ENCODE assay signal across 8 mouse cellular contexts in genomic region chr1:133024426-133024825, GRCm38 (mm10). TPM values are rescaled to one million over a fixed set of nuclear protein-coding genes. Genes with fewer than 3 reads are reported as not detected.
DNase-seq lines count a peak whose midpoint lies in the region; ATAC-seq and TF ChIP-seq lines count a peak whose summit lies in the region.

No protein-coding gene starts in this region.

- intact Hi-C loops in heart, postnatal 25 days (cut with DNase I): no loop called here
- intact Hi-C loops in left cerebral cortex, postnatal 4 days (cut with DNase I): no loop called here

- no peak for DNase-seq in heart, postnatal 25 days (ENCODE audit: low spot score)
- no peak for DNase-seq in heart, postnatal 0 days (ENCODE audit: low spot score)
- DNase-seq in midbrain, embryonic 10.5 days (ENCODE audit: low spot score): no peak
- DNase-seq in left cerebral cortex, postnatal 4 days: no peak
- DNase-seq in retina, postnatal 1 day: no peak

- no peaks in the 10 kb centered on the region for H3K27me3 ChIP-seq in heart, embryonic 12.5 days (replicated peaks)
- H3K27me3 ChIP-seq in E14TG2a.4 (ENCODE audit: insufficient read depth, low read length): no peaks in the 10 kb centered on the region
- no peaks in the 10 kb centered on the region for H3K27me3 ChIP-seq in heart, postnatal 0 days (ENCODE audit: control insufficient read depth, insufficient read depth, low read length)
- no peaks in the 10 kb centered on the region for H3K27me3 ChIP-seq in midbrain, embryonic 10.5 days (ENCODE audit: low read depth, poor library complexity, severe bottlenecking)

- no peak for ATAC-seq in heart, embryonic 12.5 days (ENCODE audit: insufficient number of reproducible peaks, low FRiP score)
- ATAC-seq in heart, postnatal 0 days (ENCODE audit: insufficient read depth, low read depth): no peak
- ATAC-seq in inflammation-experienced regulatory T-cells, adult 6 months: no peak

- H3K9ac ChIP-seq in heart, embryonic 12.5 days: peak overlapping the region; percentile 94
- H3K9ac ChIP-seq in heart, postnatal 0 days (replicated peaks; ENCODE audit: low read depth, low read length): peak overlapping the region; percentile 96

- TF ChIP-seq EP300 in heart, postnatal 0 days (IDR thresholded peaks at IDR 0.05; ENCODE audit: low read depth): no peak

- WGBS in heart, embryonic 12.5 days: 33% methylated on average over 7 of the region's 7 CpGs
- WGBS in heart, postnatal 0 days: 25% methylated on average over 7 of the region's 7 CpGs
- 48% methylated on average over 7 of the region's 7 CpGs for WGBS in midbrain, embryonic 10.5 days

- peak overlapping the region; percentile 83 for H3K4me2 ChIP-seq in heart, embryonic 12.5 days
- H3K4me2 ChIP-seq in heart, postnatal 0 days (ENCODE audit: low read depth, low read length): peak overlapping the region; percentile 72

- peaks cover 16% of the 10 kb centered on the region for H3K4me1 ChIP-seq in heart, embryonic 12.5 days (replicated peaks)
- H3K4me1 ChIP-seq in E14TG2a.4 (replicated peaks; ENCODE audit: low read depth, low read length): peaks cover 65% of the 10 kb centered on the region
- peaks cover 7% of the 10 kb centered on the region; the same call in 1 of the 2 replicates for H3K4me1 ChIP-seq in heart, postnatal 0 days (ENCODE audit: control insufficient read depth, insufficient read depth)
- H3K4me1 ChIP-seq in midbrain, embryonic 10.5 days: peaks cover 15% of the 10 kb centered on the region

- H3K9me3 ChIP-seq in heart, embryonic 12.5 days (replicated peaks): no peaks in the 10 kb centered on the region
- no peaks in the 10 kb centered on the region for H3K9me3 ChIP-seq in E14TG2a.4 (ENCODE audit: low read length)
- no peaks in the 10 kb centered on the region for H3K9me3 ChIP-seq in heart, postnatal 0 days (replicated peaks; ENCODE audit: control insufficient read depth, low read length)
- H3K9me3 ChIP-seq in midbrain, embryonic 10.5 days (replicated peaks): no peaks in the 10 kb centered on the region

- peaks cover 3% of the 10 kb centered on the region; the same call in 1 of the 2 replicates for H3K36me3 ChIP-seq in heart, embryonic 12.5 days
- H3K36me3 ChIP-seq in E14TG2a.4 (ENCODE audit: insufficient read depth, low read length): peaks cover 4% of the 10 kb centered on the region
- H3K36me3 ChIP-seq in heart, postnatal 0 days (replicated peaks; ENCODE audit: control insufficient read depth, insufficient read depth, low read length): no peaks in the 10 kb centered on the region
- peaks cover 19% of the 10 kb centered on the region for H3K36me3 ChIP-seq in midbrain, embryonic 10.5 days

- H3K27ac ChIP-seq in heart, embryonic 12.5 days (ENCODE audit: poor library complexity, severe bottlenecking): no peak overlapping the region
- peak overlapping the region; percentile 92 for H3K27ac ChIP-seq in heart, postnatal 0 days (ENCODE audit: low read depth)
- H3K27ac ChIP-seq in midbrain, embryonic 10.5 days (replicated peaks): peak overlapping the region; percentile 99

- H3K4me3 ChIP-seq in heart, embryonic 12.5 days: peak overlapping the region; percentile 88
- H3K4me3 ChIP-seq in E14TG2a.4 (replicated peaks; ENCODE audit: low read length): peak overlapping the region; percentile 91
- H3K4me3 ChIP-seq in heart, postnatal 0 days (ENCODE audit: low read depth, low read length): peak overlapping the region; percentile 95
- H3K4me3 ChIP-seq in midbrain, embryonic 10.5 days: peak overlapping the region; percentile 94

- no peak for TF ChIP-seq CTCF in E14TG2a.4 (conservative IDR thresholded peaks at IDR 0.05; ENCODE audit: low read length)
- no peak for TF ChIP-seq CTCF in heart, postnatal 0 days (IDR thresholded peaks at IDR 0.05; ENCODE audit: low read depth)

RNA-seq across cellular contexts. Expression of gene Mdm4, which starts 5.9 kb away (rescaled TPM):
- 31.3 and 35.5 TPM in 2 replicates for polyA plus RNA-seq in heart, embryonic 12.5 days (2016; fragmentation: Nextera tagmentation; extraction: Ambion mirVana)
- total RNA-seq in heart, postnatal 25 days (2021): 10 to 100 TPM; 25.0 to 29.0 TPM
- 29.5 and 42.2 TPM in 2 replicates for total RNA-seq in heart, postnatal 0 days (2014; rRNA removed; ENCODE audit: low replicate concordance)
- polyA plus RNA-seq in heart, postnatal 0 days (2015; fragmentation: Nextera tagmentation; extraction: Ambion mirVana): 11.9 and 13.4 TPM in 2 replicates
- polyA plus RNA-seq in midbrain, embryonic 10.5 days (2016; fragmentation: Nextera tagmentation; extraction: Ambion mirVana): 34.6 and 37.7 TPM in 2 replicates
- polyA plus RNA-seq in inflammation-experienced regulatory T-cells, adult 6 months (2017; shearing (Covaris generic)): 100 to 1,000 TPM in 1 of 3 experiments, 10 to 100 TPM in 2; 94.1 to 139 (median 98.6) TPM
- 100 to 1,000 TPM; 103 to 109 TPM for total RNA-seq in left cerebral cortex, postnatal 4 days (2021)

RNA-seq across cellular contexts. Expression of gene Pik3c2b, which starts 21.0 kb away (rescaled TPM):
- polyA plus RNA-seq in heart, embryonic 12.5 days (2016; fragmentation: Nextera tagmentation; extraction: Ambion mirVana): 11.5 and 11.7 TPM in 2 replicates
- 10 to 100 TPM; 19.9 to 21.2 TPM for total RNA-seq in heart, postnatal 25 days (2021)
- 16.3 and 17.4 TPM in 2 replicates for total RNA-seq in heart, postnatal 0 days (2014; rRNA removed; ENCODE audit: low replicate concordance)
- 7.6 and 7.8 TPM in 2 replicates for polyA plus RNA-seq in heart, postnatal 0 days (2015; fragmentation: Nextera tagmentation; extraction: Ambion mirVana)
- 14.1 and 18.2 TPM in 2 replicates for polyA plus RNA-seq in midbrain, embryonic 10.5 days (2016; fragmentation: Nextera tagmentation; extraction: Ambion mirVana)
- polyA plus RNA-seq in inflammation-experienced regulatory T-cells, adult 6 months (2017; shearing (Covaris generic)): under 1 TPM; 0.36 to 0.67 (median 0.61) TPM
- total RNA-seq in left cerebral cortex, postnatal 4 days (2021): 10 to 100 TPM; 52.0 to 56.3 TPM
